Mouse (Mus musculus): ENCODE data around the gene Ccr4. TPM values are rescaled to one million over a fixed set of nuclear protein-coding genes. Genes with fewer than 3 reads are reported as not detected.
"Not testable (repeated sequence)": the region's sequence is repeated elsewhere in the genome, so short reads cannot be mapped to it uniquely, and the experiment has no call there.

The Ccr4 gene
- polyA plus RNA-seq, 1 experiment: not detected

- Histone ChIP-seq H3K27ac (ENCODE audit: insufficient read depth, low read length) (no peak overlapping the region), H3K4me3 (ENCODE audit: insufficient read depth, low read length) (no peak overlapping the region), H3K4me1 (ENCODE audit: control insufficient read depth, insufficient read depth, low read length) (no peaks in the 10 kb centered on the region)
- TF ChIP-seq CTCF (IDR thresholded peaks at IDR 0.05; ENCODE audit: extremely low read depth, insufficient read depth, low read length) (no peak), POLR2A (IDR thresholded peaks at IDR 0.05; ENCODE audit: extremely low read depth, insufficient read depth, low read length) (no peak)
These were observed 21.9 kb upstream of the Ccr4 start for GRCm38 (mm10) chr9:114526581-114526980.

DNA sequence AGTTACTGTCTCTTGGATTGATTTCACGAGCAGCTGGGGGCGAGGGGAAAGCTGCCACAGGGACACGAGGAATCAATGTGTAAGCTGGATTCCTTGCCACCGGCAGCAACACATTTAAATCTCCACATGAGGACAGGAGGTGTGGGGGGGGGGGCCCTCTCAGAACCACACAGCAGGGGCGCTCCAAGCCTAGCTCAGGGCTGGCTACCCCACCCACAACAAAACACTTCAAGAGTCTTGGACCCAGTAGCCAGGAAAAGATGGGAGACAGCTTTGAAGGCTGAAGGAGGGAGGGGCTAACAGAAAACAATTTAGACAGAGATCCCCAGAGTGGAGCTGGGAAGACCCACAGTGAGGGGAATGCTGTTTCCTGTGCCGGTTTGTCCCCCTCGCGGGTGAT lies 21.2 kb upstream of the Ccr4 start:
- Histone ChIP-seq H3K4me3 (ENCODE audit: insufficient read depth, low read length) (no peak overlapping the region), H3K27ac (ENCODE audit: insufficient read depth, low read length) (no peak overlapping the region), H3K4me1 (ENCODE audit: control insufficient read depth, insufficient read depth, low read length) (no peaks in the 10 kb centered on the region)
- no peak for TF ChIP-seq CTCF (IDR thresholded peaks at IDR 0.05; ENCODE audit: extremely low read depth, insufficient read depth, low read length)
- TF ChIP-seq POLR2A (IDR thresholded peaks at IDR 0.05; ENCODE audit: extremely low read depth, insufficient read depth, low read length): no peak

DNA sequence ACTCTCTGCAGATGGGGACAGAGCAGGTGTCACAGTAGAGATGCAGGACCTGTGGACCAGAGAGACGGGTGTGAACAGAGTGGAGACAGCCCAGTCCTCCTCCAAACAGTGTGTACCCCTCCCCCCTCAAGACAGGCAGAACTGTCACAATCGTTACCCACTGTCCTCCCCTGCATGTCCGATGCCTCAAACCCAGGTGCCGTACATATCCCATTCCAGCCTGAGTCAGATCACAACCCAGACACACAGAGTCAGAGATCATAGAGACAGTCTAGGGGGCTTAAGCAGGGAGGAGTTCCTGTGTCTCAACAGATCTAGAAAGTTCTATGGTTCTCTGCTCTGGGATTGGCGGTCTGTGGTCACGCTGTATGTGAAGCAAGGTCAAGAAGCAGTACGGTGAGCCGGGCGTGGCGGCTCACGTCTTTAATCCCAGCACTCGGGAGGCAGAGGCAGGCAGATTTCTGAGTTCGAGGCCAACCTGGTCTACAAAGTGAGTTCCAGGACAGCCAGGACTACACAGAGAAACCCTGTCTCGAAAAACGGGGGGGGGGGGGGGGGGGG lies 20.4 kb upstream of the Ccr4 start:
- TF ChIP-seq POLR2A (IDR thresholded peaks at IDR 0.05; ENCODE audit: extremely low read depth, insufficient read depth, low read length) (no peak), CTCF (IDR thresholded peaks at IDR 0.05; ENCODE audit: extremely low read depth, insufficient read depth, low read length) (no peak)

DNA sequence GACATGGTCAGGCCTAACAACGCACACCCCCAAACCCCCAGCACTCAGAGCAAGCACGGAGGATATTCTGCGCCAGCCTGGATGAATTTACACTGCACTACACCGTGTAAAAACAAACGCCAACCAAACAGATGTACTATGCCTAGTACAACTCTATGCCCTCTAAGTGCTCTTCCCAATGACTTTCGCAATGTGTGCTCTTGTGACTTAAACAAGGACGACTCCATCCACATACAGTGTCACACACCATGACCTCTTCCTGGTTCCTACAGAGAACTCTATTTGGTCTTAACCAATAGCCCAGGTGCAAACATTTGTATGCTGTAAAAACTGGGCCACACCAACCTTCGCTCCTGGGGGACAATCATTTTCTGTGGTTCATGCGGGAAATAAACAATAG lies 17.8 kb upstream of the Ccr4 start:
- Histone ChIP-seq H3K4me3 (ENCODE audit: insufficient read depth, low read length) (no peak overlapping the region), H3K4me1 (ENCODE audit: control insufficient read depth, insufficient read depth, low read length) (no peaks in the 10 kb centered on the region), H3K27ac (ENCODE audit: insufficient read depth, low read length) (no peak overlapping the region)
- TF ChIP-seq POLR2A (IDR thresholded peaks at IDR 0.05; ENCODE audit: extremely low read depth, insufficient read depth, low read length) (no peak), CTCF (IDR thresholded peaks at IDR 0.05; ENCODE audit: extremely low read depth, insufficient read depth, low read length) (no peak)

More for the DNA sequence above, 20.4 kb upstream of the Ccr4 start:
- Histone ChIP-seq H3K4me1 (ENCODE audit: control insufficient read depth, insufficient read depth, low read length) (no peaks in the 10 kb centered on the region), H3K4me3 (ENCODE audit: insufficient read depth, low read length) (no peak overlapping the region), H3K27ac (ENCODE audit: insufficient read depth, low read length) (no peak overlapping the region)

- Histone ChIP-seq H3K4me1 (ENCODE audit: control insufficient read depth, insufficient read depth, low read length) (no peaks in the 10 kb centered on the region), H3K4me3 (ENCODE audit: insufficient read depth, low read length) (no peak overlapping the region), H3K27ac (ENCODE audit: insufficient read depth, low read length) (no peak overlapping the region)
- TF ChIP-seq POLR2A (IDR thresholded peaks at IDR 0.05; ENCODE audit: extremely low read depth, insufficient read depth, low read length) (no peak), CTCF (IDR thresholded peaks at IDR 0.05; ENCODE audit: extremely low read depth, insufficient read depth, low read length) (no peak)
These were observed 17.3 kb upstream of the Ccr4 start for GRCm38 (mm10) chr9:114522041-114522440.

- H3K27ac ChIP-seq (ENCODE audit: insufficient read depth, low read length); H3K4me3 ChIP-seq (ENCODE audit: insufficient read depth, low read length); H3K4me1 ChIP-seq (ENCODE audit: control insufficient read depth, insufficient read depth, low read length): not testable (repeated sequence)
These were observed 15.8 kb upstream of the Ccr4 start for GRCm38 (mm10) chr9:114520529-114520928.

GRCm38 (mm10) chr9:114518812-114519477 lies 14.2 kb upstream of the Ccr4 start:
- no peak overlapping the region for H3K27ac ChIP-seq (ENCODE audit: insufficient read depth, low read length)
- H3K4me3 ChIP-seq (ENCODE audit: insufficient read depth, low read length): no peak overlapping the region
- no peaks in the 10 kb centered on the region for H3K4me1 ChIP-seq (ENCODE audit: control insufficient read depth, insufficient read depth, low read length)
- TF ChIP-seq CTCF (IDR thresholded peaks at IDR 0.05; ENCODE audit: extremely low read depth, insufficient read depth, low read length): peak; percentile 19; the same call in 1 of the 2 replicates
- no peak for TF ChIP-seq POLR2A (IDR thresholded peaks at IDR 0.05; ENCODE audit: extremely low read depth, insufficient read depth, low read length)

GRCm38 (mm10) chr9:114517924-114518497 lies 13.3 kb upstream of the Ccr4 start:
- no peak overlapping the region for H3K4me3 ChIP-seq (ENCODE audit: insufficient read depth, low read length)
- TF ChIP-seq CTCF (IDR thresholded peaks at IDR 0.05; ENCODE audit: extremely low read depth, insufficient read depth, low read length) (no peak), POLR2A (IDR thresholded peaks at IDR 0.05; ENCODE audit: extremely low read depth, insufficient read depth, low read length) (no peak)
- H3K4me1 ChIP-seq (ENCODE audit: control insufficient read depth, insufficient read depth, low read length): no peaks in the 10 kb centered on the region
- no peak overlapping the region for H3K27ac ChIP-seq (ENCODE audit: insufficient read depth, low read length)

- TF ChIP-seq POLR2A (IDR thresholded peaks at IDR 0.05; ENCODE audit: extremely low read depth, insufficient read depth, low read length) (no peak), CTCF (IDR thresholded peaks at IDR 0.05; ENCODE audit: extremely low read depth, insufficient read depth, low read length) (no peak)
- no peak within 1 kb of the TSS for H3K4me3 ChIP-seq (ENCODE audit: insufficient read depth, low read length)
- no peaks in the 10 kb centered on the region for H3K4me1 ChIP-seq (ENCODE audit: control insufficient read depth, insufficient read depth, low read length)
- no peak within 1 kb of the TSS for H3K27ac ChIP-seq (ENCODE audit: insufficient read depth, low read length)
These were observed 10.6 kb upstream of the Ccr4 start, which contains the start of gene C130032M10Rik for GRCm38 (mm10) chr9:114515364-114515763. C130032M10Rik (plus strand) TSS chr9:114515697.

DNA sequence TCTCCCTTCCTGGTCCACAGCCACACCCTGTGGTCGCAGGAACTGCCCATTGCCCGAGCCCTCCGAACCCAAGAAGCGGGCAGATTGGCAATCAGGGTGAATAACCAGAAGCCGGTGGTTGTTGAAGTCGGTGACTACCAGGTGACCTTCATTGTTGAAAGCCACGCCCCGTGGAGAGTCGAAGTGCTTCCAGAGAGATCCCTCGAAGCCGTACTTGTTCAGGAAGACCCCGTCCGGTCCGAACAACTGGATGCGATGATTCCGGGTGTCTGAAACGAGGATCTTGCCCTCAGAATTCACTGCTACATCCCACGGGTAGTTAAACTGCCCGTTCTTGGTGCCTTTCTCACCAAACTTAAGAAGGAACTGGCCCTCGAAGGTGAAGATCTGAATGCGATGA lies 8.1 kb upstream of the Ccr4 start:
- TF ChIP-seq CTCF (IDR thresholded peaks at IDR 0.05; ENCODE audit: extremely low read depth, insufficient read depth, low read length) (no peak), POLR2A (IDR thresholded peaks at IDR 0.05; ENCODE audit: extremely low read depth, insufficient read depth, low read length) (no peak)
- no peak overlapping the region for H3K4me3 ChIP-seq (ENCODE audit: insufficient read depth, low read length)
- no peaks in the 10 kb centered on the region for H3K4me1 ChIP-seq (ENCODE audit: control insufficient read depth, insufficient read depth, low read length)
- no peak overlapping the region for H3K27ac ChIP-seq (ENCODE audit: insufficient read depth, low read length)

All from cortical plate, adult 2 months (tissue).